Mouse (Mus musculus) ES-CJ7 (cell line): Measurements from ENCODE around the gene Med28.

ENCODE experiments used
- DNase-seq: peaks from one replicate; pipeline ENCODE4 v3.0.0; 2011; ENCODE audit warnings: low read depth, low spot score

The Med28 gene

DNA sequence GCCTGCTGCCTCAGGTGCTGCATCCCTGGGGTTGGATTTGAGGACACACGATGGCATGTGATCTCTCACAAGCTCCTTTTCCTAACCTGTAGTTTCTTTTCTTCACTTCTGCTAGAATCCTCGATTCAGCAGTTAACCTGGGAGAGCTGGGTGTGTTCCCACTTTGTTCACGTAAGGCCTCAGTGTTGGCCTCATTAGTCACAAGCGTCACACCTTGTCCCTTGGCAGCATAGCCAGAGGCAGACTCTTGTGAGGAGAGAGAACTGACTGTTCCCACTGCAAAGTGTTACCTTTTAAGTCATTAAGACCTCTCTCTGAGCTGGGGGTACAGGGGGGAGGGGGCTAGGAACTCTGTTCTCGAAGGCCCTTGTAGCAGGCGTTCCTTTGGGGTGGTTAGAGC lies 7.1 kb upstream of the Med28 start:
- no peak for DNase-seq

DNA sequence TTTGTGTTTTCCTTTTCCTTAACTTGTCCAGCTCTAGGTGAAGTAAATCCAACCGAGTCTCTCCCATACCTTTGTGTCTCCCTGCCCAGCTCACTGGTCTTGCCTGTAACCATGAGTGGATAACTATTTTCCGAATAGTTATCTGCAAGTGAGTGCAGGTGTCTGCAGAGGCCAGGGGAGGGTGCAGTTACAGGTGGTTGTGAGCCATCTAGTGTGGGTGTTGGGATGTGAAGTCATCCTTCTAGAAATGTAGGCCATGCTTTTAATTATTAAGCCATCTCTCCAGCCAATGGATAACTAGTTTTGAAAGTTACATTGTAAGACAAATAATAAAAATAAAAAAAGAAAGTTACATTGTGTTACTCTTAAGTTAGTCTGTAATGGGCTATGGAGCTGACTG lies 6.5 kb upstream of the Med28 start:
- no peak for DNase-seq

DNA sequence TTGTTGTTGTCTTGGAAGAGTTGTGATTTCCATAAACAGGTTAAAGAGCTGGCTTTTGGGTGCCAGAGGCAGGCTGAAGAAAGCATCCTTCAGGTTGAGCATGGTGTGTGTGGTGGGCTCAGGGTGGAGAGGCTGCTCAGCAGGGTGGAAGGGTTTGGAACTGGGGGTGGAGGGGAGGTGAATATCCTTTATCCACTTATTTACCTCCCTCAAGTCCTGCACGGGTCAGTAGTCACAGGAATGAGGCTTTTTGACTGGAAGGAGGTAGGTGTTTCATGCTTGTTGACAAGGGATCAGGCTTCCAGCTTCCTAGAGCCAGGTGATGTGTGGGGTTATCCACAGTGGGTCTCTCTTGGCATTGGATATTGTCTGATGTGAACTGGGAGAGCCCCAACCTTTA lies 5.4 kb upstream of the Med28 start:
- no peak for DNase-seq

DNA sequence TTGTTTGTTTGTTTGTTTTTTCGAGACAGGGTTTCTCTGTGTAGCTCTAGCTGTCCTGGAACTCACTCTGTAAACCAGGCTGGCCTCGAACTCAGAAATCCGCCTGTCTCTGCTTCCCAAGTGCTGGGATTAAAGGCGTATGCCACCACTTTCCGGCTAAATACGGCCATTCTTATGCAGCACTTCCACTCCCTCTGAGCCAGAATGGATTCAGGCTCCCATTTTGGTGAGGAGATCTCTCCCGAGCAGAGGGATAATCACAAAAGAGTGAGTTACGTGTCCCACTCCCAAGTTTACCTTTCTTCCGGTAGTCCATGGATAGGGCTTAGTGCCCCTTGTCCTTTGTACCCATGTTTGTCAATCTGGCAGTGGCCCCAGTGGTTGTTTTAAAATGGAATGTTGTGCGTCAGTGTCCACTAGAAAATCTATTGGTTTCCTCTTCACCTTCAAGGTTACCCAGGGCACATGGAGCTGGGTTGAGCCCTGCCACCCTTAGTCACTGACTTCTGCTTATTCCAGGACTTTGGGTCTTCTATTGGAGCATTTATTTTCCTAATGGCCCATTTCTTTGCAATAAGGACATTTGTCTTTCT lies 4.8 kb upstream of the Med28 start:
- DNase-seq = no peak

DNA sequence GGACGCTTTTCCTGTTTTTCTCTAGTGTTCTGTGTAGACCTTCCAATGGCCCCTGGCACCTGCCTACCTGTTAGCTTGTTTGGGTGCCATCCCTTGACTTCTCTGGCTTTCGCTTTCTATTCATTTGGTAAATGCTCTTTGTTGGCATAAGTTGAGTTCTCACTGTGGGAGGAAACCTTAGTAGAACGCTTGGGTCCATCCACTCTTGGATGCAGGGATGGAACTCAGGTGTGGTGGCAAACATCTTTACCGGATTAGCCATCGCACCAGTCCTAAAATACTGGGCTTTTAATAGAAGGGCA lies 731 bp downstream of the Med28 start:
- no peak for DNase-seq

DNA sequence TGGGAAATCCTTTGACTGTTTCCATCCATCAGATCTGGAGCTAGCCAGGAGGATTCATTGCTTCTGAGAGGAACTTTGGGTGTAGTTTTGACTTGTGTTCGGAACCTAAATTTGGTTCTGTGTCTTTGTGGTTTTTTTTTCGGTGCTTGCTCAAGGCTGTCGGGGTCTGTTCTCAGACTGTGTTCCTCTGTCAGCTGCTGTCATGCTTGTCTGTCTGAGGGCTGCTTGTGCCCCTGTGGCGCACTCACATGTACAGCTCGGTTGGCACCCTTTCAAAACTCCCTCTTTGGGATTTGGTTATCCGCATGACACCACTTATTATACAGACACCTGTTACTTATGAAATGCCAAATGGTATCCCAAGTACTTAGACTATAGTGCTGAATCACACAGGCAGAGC lies 1.6 kb downstream of the Med28 start:
- DNase-seq = no peak

DNA sequence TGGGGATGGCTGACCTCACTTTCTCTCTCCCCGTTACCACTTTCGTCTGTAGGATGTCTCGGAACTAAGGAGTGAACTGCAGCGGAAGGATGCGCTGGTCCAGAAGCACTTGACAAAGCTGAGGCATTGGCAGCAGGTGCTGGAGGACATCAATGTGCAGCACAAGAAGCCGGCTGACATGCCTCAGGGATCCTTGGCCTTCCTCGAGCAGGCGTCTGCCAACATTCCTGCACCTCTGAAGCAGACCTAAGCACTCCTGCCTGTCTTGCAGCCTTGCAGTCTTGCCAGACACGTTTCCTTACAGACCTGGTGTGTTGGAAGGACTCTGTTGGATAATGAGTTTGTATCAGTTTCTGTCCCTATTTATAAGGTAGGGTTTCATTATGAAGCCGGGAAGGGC lies 5.1 kb downstream of the Med28 start:
- DNase-seq = no peak

DNA sequence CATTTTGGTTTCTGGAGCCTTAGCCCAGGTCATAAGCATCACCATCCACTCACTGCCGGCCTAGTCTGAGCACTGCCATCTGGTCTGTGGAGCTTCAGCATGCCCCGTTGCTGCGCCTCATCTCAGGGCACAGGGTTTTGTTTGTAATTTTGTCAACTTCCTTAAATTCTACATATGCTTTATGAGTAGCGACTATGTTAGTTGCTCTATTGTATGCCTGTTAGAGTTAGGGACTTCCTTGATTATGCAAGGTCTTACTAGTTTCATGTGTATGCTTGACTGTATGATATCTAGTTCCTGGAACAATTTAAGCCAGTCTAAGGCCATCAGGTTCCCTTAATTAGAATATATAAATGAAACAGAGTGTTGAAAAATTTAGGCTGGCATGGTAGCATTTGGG lies 6.3 kb downstream of the Med28 start:
- no peak for DNase-seq

DNA sequence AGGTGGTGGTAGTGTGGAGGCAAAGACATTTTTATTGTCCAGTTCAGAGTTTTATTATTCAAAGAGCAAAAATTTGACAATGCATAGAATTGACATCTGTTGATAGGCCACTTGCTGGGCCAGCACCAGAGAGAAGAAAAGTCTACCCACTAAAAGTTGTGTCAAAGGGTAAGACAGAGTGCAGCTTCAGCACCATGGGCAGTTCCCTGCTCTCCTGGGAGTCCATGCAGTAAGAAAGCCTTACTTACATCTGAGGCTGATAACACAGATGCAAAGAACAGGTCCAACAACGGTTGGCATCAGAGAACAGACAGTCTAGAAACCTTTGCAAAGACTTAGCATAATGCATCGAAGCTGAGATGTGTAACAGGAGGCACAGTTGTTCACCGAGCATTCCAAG lies 9.7 kb downstream of the Med28 start:
- DNase-seq = peak; percentile 58

DNA sequence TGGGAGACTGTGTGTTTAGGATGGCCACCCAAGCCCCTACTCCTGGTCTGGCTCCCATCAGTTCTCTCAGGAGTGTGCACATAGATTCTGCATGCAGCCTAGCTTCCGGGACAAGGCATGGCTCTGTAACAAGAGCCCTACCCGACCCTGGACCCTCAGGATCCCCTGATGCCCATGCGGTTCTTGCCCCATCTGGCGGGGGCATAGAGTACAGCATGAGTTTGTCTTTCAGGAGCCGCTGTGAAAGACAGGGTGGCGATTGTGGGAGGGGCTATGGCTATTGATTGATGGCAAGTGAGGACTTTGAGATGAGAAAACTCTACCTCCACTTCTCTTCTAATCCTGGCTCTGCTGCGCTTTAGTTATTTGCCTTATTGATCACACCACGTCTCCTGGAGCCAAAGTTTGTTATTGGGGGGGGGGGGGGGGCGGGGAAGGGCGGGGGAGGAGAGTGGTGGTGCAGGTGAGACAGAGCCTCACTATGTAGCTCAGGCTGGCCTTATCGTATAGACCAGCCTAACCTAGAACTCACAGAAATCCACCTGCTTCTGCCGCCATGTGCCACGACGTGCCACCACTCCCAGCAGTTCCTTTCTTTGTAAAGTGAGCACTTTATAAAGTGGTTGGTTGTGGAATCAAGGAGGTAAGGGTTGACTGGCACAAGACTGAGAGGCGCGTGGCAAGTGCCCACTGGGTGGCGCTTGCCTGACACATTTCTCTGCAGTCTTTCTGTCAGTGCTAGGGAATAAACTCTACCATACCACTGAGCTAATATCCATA lies 14.5 kb downstream of the Med28 start:
- DNase-seq = peak; percentile 93

DNA sequence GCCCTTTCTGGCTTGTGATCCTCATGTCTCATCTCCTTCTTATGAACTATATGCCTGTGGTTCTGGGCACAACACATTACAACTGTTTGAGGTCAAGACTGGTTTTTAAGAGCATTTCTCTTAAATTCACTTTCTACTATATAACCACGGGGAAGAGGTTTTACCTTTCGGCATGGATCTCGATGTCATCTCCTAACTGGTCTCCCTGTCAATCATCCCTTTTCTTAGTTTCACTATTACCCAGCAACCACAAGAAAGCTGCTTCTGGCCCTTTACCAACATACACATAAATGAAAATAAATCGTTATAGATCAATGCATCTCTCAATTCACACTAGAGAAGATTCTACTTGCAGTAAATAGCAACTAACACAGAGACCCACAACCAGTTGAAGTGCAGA lies 15.1 kb downstream of the Med28 start:
- DNase-seq = no peak

DNA sequence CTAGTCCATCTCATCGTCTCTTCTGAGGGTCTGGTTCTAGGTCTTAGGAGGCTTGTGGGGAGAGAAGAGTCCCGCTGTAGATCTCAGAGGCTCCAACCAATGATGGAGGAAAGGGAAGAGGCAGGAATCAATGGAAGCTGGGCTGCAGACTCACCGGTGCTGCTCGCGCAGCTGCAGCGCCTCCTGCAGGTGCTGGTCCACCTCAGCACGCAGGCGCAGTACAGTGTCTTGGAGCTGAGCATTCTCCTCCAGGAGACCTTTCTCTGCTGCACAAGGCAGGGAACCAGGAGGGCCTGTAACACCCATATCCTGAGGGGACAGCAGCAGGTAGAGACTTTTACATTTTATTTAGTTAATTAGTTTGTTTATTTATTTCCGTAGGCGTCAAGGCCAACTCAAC lies 19.5 kb downstream of the Med28 start:
- DNase-seq = peak; percentile 74

DNA sequence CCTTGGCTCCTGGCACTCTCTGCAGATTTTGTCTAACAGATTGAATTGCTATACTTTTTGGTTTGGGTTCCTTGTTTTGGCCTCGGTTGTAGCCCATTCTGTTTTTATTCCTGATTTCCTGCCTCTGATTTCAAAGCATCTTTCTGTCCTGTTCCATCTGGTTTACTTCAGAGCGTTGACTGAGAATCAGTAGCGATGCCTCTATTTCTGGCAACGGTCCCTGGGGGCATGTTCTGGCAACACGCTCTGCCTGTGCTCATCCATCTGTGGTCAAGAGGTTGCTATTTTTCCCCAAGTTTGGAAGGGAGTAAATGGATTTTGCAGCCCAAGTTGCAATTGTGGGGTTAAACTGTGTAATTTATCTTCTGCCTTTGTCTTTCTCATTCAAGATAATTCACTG lies 23.3 kb downstream of the Med28 start:
- DNase-seq = no peak

DNA sequence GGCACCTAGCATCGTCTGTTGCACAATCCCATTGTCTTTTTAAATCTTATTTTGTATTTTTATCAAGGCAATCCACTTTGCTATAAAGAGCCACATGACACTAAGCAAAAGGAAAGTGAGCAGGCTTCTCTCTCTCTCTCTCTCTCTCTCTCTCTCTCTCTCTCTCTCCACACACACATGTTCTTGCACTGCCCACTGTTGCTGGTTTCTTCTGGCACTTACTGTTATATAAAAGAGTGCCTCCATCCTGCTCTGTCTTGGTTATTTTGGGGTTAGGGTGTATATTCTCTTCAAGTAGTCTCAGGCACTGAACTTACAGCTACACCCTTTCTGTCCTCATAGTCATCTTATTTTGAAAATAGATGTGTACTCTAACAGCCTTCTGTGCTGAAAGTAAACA lies 29.6 kb downstream of the Med28 start:
- DNase-seq = no peak

DNA sequence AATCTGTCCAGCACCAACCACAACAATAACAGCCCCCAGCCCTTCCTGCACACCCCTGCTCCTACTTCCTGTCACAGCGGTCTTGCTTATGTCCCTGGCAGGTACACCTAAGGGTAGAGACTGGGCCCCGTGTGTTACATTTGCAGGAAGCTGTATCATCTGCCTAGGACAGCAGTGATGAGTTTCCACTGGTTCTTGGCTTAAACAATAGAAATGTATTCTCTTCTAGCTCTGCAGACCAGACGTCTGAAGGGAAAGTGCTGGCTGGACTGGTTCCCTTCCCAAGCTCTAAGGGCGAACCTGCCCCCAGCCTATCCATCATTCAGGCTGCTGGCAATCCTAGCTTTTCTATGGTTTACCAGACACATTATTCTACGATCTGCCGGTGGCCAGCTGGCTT lies 44.0 kb downstream of the Med28 start:
- no peak for DNase-seq

DNA sequence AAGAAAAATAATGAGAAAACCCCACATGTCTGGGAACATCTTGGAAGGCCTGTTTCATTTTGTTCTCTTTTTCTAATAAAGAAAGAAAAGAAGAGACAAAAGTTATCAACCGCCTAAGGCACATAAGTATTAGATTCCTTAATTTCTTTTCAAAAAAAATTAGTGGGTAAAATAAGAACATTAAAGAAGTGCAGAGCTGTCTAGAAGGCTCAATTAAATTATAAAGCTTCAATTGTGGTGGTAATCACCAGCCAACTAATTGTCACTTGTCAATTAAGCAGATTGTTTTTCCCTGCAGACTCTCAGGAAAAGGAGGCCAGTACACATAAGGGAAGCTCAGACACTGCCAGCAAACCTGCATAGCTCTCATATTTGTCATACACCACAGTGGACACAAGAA lies 45.8 kb downstream of the Med28 start:
- no peak for DNase-seq

DNA sequence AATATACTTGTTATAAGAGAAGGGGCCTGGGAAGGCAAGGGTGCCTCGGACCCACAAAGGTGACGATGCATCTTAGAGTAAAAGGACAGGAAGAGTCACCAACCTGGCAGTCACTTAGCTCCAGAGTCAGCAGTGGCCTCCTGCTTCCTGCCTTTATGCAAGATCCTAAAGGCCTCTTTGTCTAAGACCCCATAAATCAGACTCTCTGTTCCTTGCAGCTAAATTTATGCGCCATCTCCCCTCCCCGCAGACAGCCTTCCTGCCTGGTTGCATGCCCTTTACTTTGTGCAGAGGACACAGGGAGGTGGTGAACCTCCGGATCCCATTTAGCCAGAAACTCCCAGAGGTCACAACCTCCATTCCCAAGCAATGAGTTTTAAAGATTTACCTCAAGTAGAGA lies 52.8 kb downstream of the Med28 start:
- DNase-seq = peak; percentile 7

DNA sequence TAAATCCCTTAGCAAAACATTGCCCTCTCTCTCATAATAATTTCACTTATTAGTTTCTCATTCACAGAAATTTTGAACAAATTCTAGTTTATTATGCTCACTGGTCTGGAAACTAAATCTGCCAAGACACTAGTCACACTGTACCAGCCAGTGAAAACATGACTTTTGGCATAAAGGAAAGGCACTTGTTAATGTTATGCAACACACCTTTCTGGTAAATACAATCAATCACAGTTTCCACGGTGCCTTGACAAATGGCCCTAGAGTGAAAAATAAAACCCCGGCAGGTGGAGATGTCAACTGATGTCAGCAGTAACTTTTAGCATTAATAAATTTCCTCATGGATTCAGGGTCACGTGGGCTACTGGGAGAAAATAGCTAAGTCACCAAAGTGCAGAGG lies 56.7 kb downstream of the Med28 start:
- no peak for DNase-seq

DNA sequence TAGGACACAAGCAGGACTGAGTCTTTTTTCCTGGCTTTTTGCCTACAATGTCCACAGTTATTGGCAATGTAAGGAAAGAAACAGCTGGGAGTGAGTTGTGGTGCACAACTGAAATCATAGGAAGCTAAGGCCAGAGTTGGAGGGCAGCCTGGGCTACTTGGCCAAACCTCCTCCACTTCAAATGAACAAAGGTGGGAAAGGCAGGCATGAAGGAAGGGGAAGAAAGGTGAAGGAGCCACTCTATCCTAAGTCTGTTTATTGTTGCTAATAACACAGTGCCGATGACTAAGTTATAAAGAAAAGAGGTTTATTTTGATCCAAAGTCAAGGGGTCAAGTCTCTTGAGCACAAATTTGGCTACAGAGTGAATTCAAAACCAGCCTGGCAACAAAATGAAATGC lies 57.3 kb downstream of the Med28 start:
- no peak for DNase-seq
